Comparison of ENCODE assay signal across 7 mouse cellular contexts in genomic region chr2:51768298-51769271, GRCm38 (mm10).
DNase-seq lines count a peak whose midpoint lies in the region; ATAC-seq lines count a peak whose summit lies in the region.

No protein-coding gene starts in this region.

- intact Hi-C loops in heart, postnatal 10 days (cut with DNase I), result no loop called here

- no peak overlapping the region for H3K4me2 ChIP-seq in limb, embryonic 11.5 days (ENCODE audit: low read depth, severe bottlenecking)
- H3K4me2 ChIP-seq in intestine, embryonic 15.5 days (replicated peaks), result no peak overlapping the region

- no peak overlapping the region for H3K4me3 ChIP-seq in limb, embryonic 11.5 days (ENCODE audit: low read depth, low read length)
- H3K4me3 ChIP-seq in intestine, embryonic 15.5 days (replicated peaks), result no peak overlapping the region

- peak; percentile 89 for DNase-seq in cerebellum, adult 11 months
- peak; percentile 38 to 78 for DNase-seq in cerebellum, postnatal 4 days (ENCODE audit: low spot score in 2 of 2)
- DNase-seq in heart, postnatal 10 days, result peak; percentile 4 to 16
- peak; percentile 65 for DNase-seq in limb, embryonic 11.5 days (ENCODE audit: low spot score)
- no peak for DNase-seq in spleen, postnatal 10 days (ENCODE audit: low spot score in 2 of 2)

- no peaks in the 10 kb centered on the region for H3K9me3 ChIP-seq in limb, embryonic 11.5 days (ENCODE audit: control insufficient read depth, low read length)
- no peaks in the 10 kb centered on the region for H3K9me3 ChIP-seq in intestine, embryonic 15.5 days

- no peaks in the 10 kb centered on the region for H3K27me3 ChIP-seq in limb, embryonic 11.5 days (ENCODE audit: control insufficient read depth, insufficient read depth, low read length)
- H3K27me3 ChIP-seq in intestine, embryonic 15.5 days (replicated peaks), result no peaks in the 10 kb centered on the region

- ATAC-seq in limb, embryonic 11.5 days (ENCODE audit: insufficient number of reproducible peaks, low FRiP score, low TSS enrichment, low read depth), result no peak
- no peak for ATAC-seq in intestine, embryonic 15.5 days
- ATAC-seq in megakaryocyte, adult 5-6 weeks (ENCODE audit: poor library complexity, severe bottlenecking), result no peak

- no peaks in the 10 kb centered on the region for H3K36me3 ChIP-seq in limb, embryonic 11.5 days (ENCODE audit: control insufficient read depth, insufficient read depth, low read length)
- H3K36me3 ChIP-seq in intestine, embryonic 15.5 days, result no peaks in the 10 kb centered on the region

- H3K9ac ChIP-seq in limb, embryonic 11.5 days (ENCODE audit: low read length), result no peak overlapping the region
- no peak overlapping the region for H3K9ac ChIP-seq in intestine, embryonic 15.5 days

- 46% methylated on average over 12 of the region's 12 CpGs for WGBS in limb, embryonic 11.5 days
- WGBS in intestine, embryonic 15.5 days, result 61% methylated on average over 12 of the region's 12 CpGs

- peak overlapping the region; percentile 57 for H3K27ac ChIP-seq in limb, embryonic 11.5 days (replicated peaks; ENCODE audit: low read depth, low read length)
- H3K27ac ChIP-seq in intestine, embryonic 15.5 days, result no peak overlapping the region

- peaks cover 22% of the 10 kb centered on the region for H3K4me1 ChIP-seq in limb, embryonic 11.5 days (ENCODE audit: control insufficient read depth, insufficient read depth, low read length)
- H3K4me1 ChIP-seq in intestine, embryonic 15.5 days (replicated peaks), result no peaks in the 10 kb centered on the region

Comparison
In these comparisons a context has a peak if more than half of its experiments do, and no peak if none do; other contexts are left out.
1. DNase-seq: peak in cerebellum, adult 11 months (single experiment), cerebellum, postnatal 4 days (2 of 2), heart, postnatal 10 days (2 of 2) and limb, embryonic 11.5 days (single experiment); none in spleen, postnatal 10 days (0 of 2).